Mouse (Mus musculus) liver, adult 2 months (tissue): Measurements from ENCODE around the gene Pqlc3.

Experiments used
- CTCF ChIP-seq: fragments of 200-500 bp; IDR thresholded peaks from 2 replicates; pipeline ENCODE4 v1.5.1; 2011; ENCODE audit warnings: low read depth, low read length, control low read depth
- POLR2A ChIP-seq: fragments of 200-500 bp; IDR thresholded peaks from 2 replicates; pipeline ENCODE4 v1.6.1; 2011; ENCODE audit warnings: low read length, control low read depth; ENCODE audit not compliant: insufficient read depth; ENCODE audit errors: extremely low read depth

- TF ChIP-seq POLR2A (no peak), CTCF (no peak)
Measured at GRCm38 (mm10) chr12:17033464-17033841, 33.2 kb upstream of the Pqlc3 start.
